Mouse (Mus musculus) cerebellum, adult 2 months (tissue): ENCODE measurements at regions not wholly inside any gene's neighbourhood (a gene's known extent, or its start where the extent isn't known, plus 50 kb on each side); places are given as distances from the start of the nearest gene placed in this dataset.

Experiments used
- CTCF ChIP-seq: fragments of 200-500 bp; IDR thresholded peaks from 2 replicates; pipeline ENCODE4 v1.5.1; 2011; ENCODE audit warnings: low read depth, mild to moderate bottlenecking, control low read depth, low read length, moderate library complexity, borderline replicate concordance; ENCODE audit not compliant: insufficient read depth
- POLR2A ChIP-seq: fragments of 200-500 bp; IDR thresholded peaks from 2 replicates; pipeline ENCODE4 v1.6.1; 2011; ENCODE audit warnings: low read length, control low read depth, borderline replicate concordance; ENCODE audit not compliant: insufficient read depth

DNA sequence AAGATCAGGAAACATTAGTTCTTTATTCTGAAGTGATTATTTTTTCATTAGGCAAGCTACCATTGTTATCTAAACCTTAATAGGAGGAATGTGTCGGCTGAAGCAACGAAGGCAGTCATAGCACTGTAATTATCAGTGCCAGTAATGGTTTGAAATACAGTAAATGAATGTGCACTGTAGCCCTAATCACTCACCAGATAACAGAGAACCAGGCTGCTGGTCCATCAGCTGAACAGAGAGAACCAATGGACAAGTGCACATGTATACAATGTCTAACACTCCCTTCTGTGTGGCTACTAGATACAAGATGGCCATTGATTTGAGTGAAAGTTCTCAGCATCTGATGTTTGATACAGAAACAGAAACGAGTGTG, 294.6 kb upstream of the Ano5 start:
- TF ChIP-seq POLR2A (no peak), CTCF (no peak)
